Mouse (Mus musculus) ES-E14 (cell line): ENCODE measurements around the gene Defb46. TPM values are rescaled to one million over a fixed set of nuclear protein-coding genes. Genes with fewer than 3 reads are reported as not detected.

Experiments
- DNase-seq: peaks from one replicate; pipeline ENCODE4 v3.0.0-alpha.2; 2013; ENCODE audit warnings: low read depth, low spot score
- H3K27ac ChIP-seq: 2 replicates; pipeline ENCODE4 v1.5.1; 2012; ENCODE audit warnings: low read depth, mild to moderate bottlenecking, low read length, moderate library complexity, mixed read lengths; ENCODE audit not compliant: poor library complexity, insufficient read depth, severe bottlenecking
- H3K36me3 ChIP-seq: 2 replicates; pipeline ENCODE4 v1.6.1; 2012; ENCODE audit warnings: mild to moderate bottlenecking, low read length, moderate library complexity, mixed read lengths; ENCODE audit not compliant: control insufficient read depth, poor library complexity, insufficient read depth, severe bottlenecking
- H3K4me1 ChIP-seq, 2 experiments: fragments of 150-350 bp in 1 of 2; sonication (generic) in 1 of 2; 2 replicates each; pipeline ENCODE4 v1.6.1; 2012; ENCODE audit warnings: low read length in 2 of 2, mild to moderate bottlenecking in 1 of 2, mixed read lengths in 1 of 2; ENCODE audit not compliant: control insufficient read depth in 2 of 2, insufficient read depth in 2 of 2, poor library complexity in 1 of 2
- H3K4me3 ChIP-seq, 2 experiments: fragments of 150-350 bp in 1 of 2; sonication (generic) in 1 of 2; 2 replicates each; pipeline ENCODE4 v1.5.1; 2012; ENCODE audit warnings: low read length in 2 of 2, low read depth in 1 of 2, mild to moderate bottlenecking in 1 of 2, mixed read lengths in 1 of 2; ENCODE audit not compliant: insufficient read depth in 1 of 2, poor library complexity in 1 of 2, severe bottlenecking in 1 of 2
- H3K9ac ChIP-seq: 2 replicates; pipeline ENCODE4 v1.6.1; 2012; ENCODE audit warnings: low read depth, mild to moderate bottlenecking, low read length, mixed read lengths; ENCODE audit not compliant: poor library complexity, insufficient read depth, severe bottlenecking
- H3K9me3 ChIP-seq: fragments of 150-350 bp; sonication (generic); 2 replicates; pipeline ENCODE4 v1.6.1; 2012; ENCODE audit warnings: low read depth, mild to moderate bottlenecking, low read length; ENCODE audit not compliant: control insufficient read depth, insufficient read depth
- CHD2 ChIP-seq: IDR thresholded peaks from 2 replicates; pipeline ENCODE4 v1.6.1; 2014; ENCODE audit warnings: mild to moderate bottlenecking, low read depth, low read length, inconsistent platforms
- HCFC1 ChIP-seq: IDR thresholded peaks from 2 replicates; pipeline ENCODE4 v1.6.1; 2012; ENCODE audit warnings: low read length, inconsistent platforms, borderline replicate concordance; ENCODE audit not compliant: insufficient read depth
- MAFK ChIP-seq: IDR thresholded peaks from 2 replicates; pipeline ENCODE4 v1.6.1; 2014; ENCODE audit warnings: mild to moderate bottlenecking, low read depth, low read length, inconsistent platforms; ENCODE audit not compliant: insufficient read depth
- ZC3H11A ChIP-seq: IDR thresholded peaks from 2 replicates; pipeline ENCODE4 v1.6.1; 2012; ENCODE audit warnings: low read depth, mild to moderate bottlenecking, inconsistent platforms, low read length, borderline replicate concordance
- ZNF384 ChIP-seq: IDR thresholded peaks from 2 replicates; pipeline ENCODE4 v1.6.1; 2012; ENCODE audit warnings: low read depth, low read length, inconsistent platforms
- in situ Hi-C, 2 experiments: fragments of 600-800 bp; cut with MboI; formaldehyde crosslinking; loops; one replicate each; pipeline ENCODE4 v1.15.1; 2025; ENCODE audit warnings: low sequenced_read_pairs in 2 of 2, inconsistent platforms in 1 of 2; ENCODE audit not compliant: unreplicated experiment in 2 of 2
- total RNA-seq: library from RNA; depleted of rRNA; stranded (reverse); fragments of 300-350 nt; gene quantifications from 2 replicates; pipeline ENCODE4 v1.2.3, GENCODE M21; 2012; rRNA removed

Gene Defb46
- total RNA-seq, 1 experiment: not detected

DNA sequence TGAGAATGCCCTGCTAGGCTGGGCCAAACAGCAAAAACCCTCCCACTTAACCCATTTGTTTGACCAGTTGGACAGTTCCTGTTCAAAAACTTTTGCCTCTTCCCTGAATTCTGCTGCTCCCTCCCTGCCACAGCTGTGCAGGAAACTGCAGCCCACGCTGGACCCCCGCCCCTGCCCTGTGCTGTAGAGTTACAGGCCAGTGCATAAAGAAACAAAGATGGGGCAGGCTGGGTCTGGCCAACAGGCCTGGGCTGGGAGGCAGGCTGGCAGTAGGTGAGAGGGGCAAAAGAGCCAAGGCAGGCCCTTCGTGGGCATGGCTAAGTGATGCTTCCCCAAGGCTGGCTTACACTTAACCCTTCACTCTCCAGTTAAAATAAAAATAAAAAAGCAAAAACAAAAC lies 20.0 kb downstream of the Defb46 start:
- no peaks in the 10 kb centered on the region for H3K4me1 ChIP-seq
- in situ Hi-C loops: no loop called here
- H3K9ac ChIP-seq: no peak overlapping the region
- H3K27ac ChIP-seq: no peak overlapping the region
- H3K4me3 ChIP-seq: no peak overlapping the region
- TF ChIP-seq HCFC1 (no peak), MAFK (no peak), ZC3H11A (no peak), ZNF384 (no peak), CHD2 (no peak)
- H3K36me3 ChIP-seq: no peaks in the 10 kb centered on the region
- no peak for DNase-seq
- H3K9me3 ChIP-seq: no peaks in the 10 kb centered on the region

Other genes with a start within 250 kb of the Defb46 start
- gene Defb37, start 248.9 kb upstream of the Defb46 start, total RNA-seq: not detected in 2 replicates
- gene Defb38, start 213.3 kb upstream of the Defb46 start, total RNA-seq: not detected in 2 replicates
- gene Defb39, start 175.1 kb upstream of the Defb46 start, total RNA-seq: not detected in 2 replicates
- not detected in 2 replicates for gene Defb12, start 125.1 kb upstream of the Defb46 start, total RNA-seq
- gene Defb34, start 116.2 kb upstream of the Defb46 start, total RNA-seq: not detected in 2 replicates
- gene Gm45826, start 99.1 kb upstream of the Defb46 start, total RNA-seq: not detected in 2 replicates
- gene Defb14, start 45.6 kb upstream of the Defb46 start, total RNA-seq: not detected in 2 replicates
- gene Defb4, start 41.2 kb upstream of the Defb46 start, total RNA-seq: not detected in 2 replicates
- gene Defb6, start 14.4 kb upstream of the Defb46 start, total RNA-seq: not detected in 2 replicates
- gene Defb5, start 7.7 kb downstream of the Defb46 start, total RNA-seq: not detected in 2 replicates
- not detected in 2 replicates for gene Defb3, start 53.4 kb downstream of the Defb46 start, total RNA-seq
- gene Defb8, start 207.7 kb downstream of the Defb46 start, total RNA-seq: not detected in 2 replicates